9 mouse cellular contexts compared by ENCODE assay signal in genomic region chr15:94325509-94326181, GRCm38 (mm10).
DNase-seq lines count a peak whose midpoint lies in the region; ATAC-seq lines count a peak whose summit lies in the region.
"Had no signal": no experiment of that assay in that cellular context is flagged by ENCODE, and none has a peak within 500 bp of the region (broad histone marks: within the 10 kb centered on the region; RNA-seq: fewer than 3 reads in every experiment).

No protein-coding gene starts in this region.

- DNase-seq in hindbrain, embryonic 14.5 days (ENCODE audit: low spot score) = peak; percentile 52
- no peak for DNase-seq in hindbrain, embryonic 10.5 days (ENCODE audit: low spot score)
- peak; percentile 67 to 84 for DNase-seq in adrenal gland, adult (ENCODE audit: inconsistent age in 2 of 2, low spot score in 1 of 2)
- DNase-seq in embryonic facial prominence, embryonic 14.5 days (ENCODE audit: low spot score) = peak; percentile 91
- peak; percentile 22 to 56 for DNase-seq in heart, postnatal 36 days
- peak; percentile 62 for DNase-seq in lung, postnatal 10 days
- DNase-seq in spleen, postnatal 14 days (ENCODE audit: low spot score in 2 of 2) = no peak
- DNase-seq in thymus, postnatal 4 days = no peak

- peaks cover 6% of the 10 kb centered on the region; the same call in 1 of the 2 replicates for H3K4me1 ChIP-seq in hindbrain, embryonic 14.5 days (replicated peaks; ENCODE audit: control insufficient read depth, insufficient read depth, low read length)
- no peaks in the 10 kb centered on the region for H3K4me1 ChIP-seq in hindbrain, embryonic 10.5 days (replicated peaks)
- peaks cover 3% of the 10 kb centered on the region; the same call in 1 of the 2 replicates for H3K4me1 ChIP-seq in embryonic facial prominence, embryonic 14.5 days (ENCODE audit: control insufficient read depth, insufficient read depth, low read length)

- no peak overlapping the region for H3K27ac ChIP-seq in hindbrain, embryonic 14.5 days
- H3K27ac ChIP-seq in hindbrain, embryonic 10.5 days = no peak overlapping the region
- H3K27ac ChIP-seq in embryonic facial prominence, embryonic 14.5 days (replicated peaks; ENCODE audit: low read depth, low read length) = no peak overlapping the region
- H3K27ac ChIP-seq: embryonic facial prominence, embryonic 15.5 days had no signal

- H3K9ac ChIP-seq in hindbrain, embryonic 14.5 days = no peak overlapping the region
- H3K9ac ChIP-seq in embryonic facial prominence, embryonic 14.5 days (ENCODE audit: low read depth, low read length) = no peak overlapping the region
- H3K9ac ChIP-seq: embryonic facial prominence, embryonic 15.5 days had no signal

- no peak overlapping the region for H3K4me2 ChIP-seq in hindbrain, embryonic 14.5 days (replicated peaks)
- no peak overlapping the region for H3K4me2 ChIP-seq in embryonic facial prominence, embryonic 14.5 days (ENCODE audit: low read depth, low read length)
- H3K4me2 ChIP-seq: embryonic facial prominence, embryonic 15.5 days had no signal

- H3K9me3 ChIP-seq in hindbrain, embryonic 14.5 days (ENCODE audit: control insufficient read depth, low read length) = no peaks in the 10 kb centered on the region
- no peaks in the 10 kb centered on the region for H3K9me3 ChIP-seq in hindbrain, embryonic 10.5 days
- no peaks in the 10 kb centered on the region for H3K9me3 ChIP-seq in embryonic facial prominence, embryonic 14.5 days (ENCODE audit: control insufficient read depth, low read length)
- H3K9me3 ChIP-seq: embryonic facial prominence, embryonic 15.5 days had no signal

- intact Hi-C loops in heart, postnatal 36 days (cut with DNase I) = no loop called here

- no peaks in the 10 kb centered on the region; the same call in 1 of the 2 replicates for H3K36me3 ChIP-seq in hindbrain, embryonic 14.5 days (replicated peaks; ENCODE audit: control insufficient read depth, insufficient read depth)
- H3K36me3 ChIP-seq in hindbrain, embryonic 10.5 days = peaks cover 8% of the 10 kb centered on the region; the same call in 1 of the 2 replicates
- H3K36me3 ChIP-seq in embryonic facial prominence, embryonic 14.5 days (ENCODE audit: control insufficient read depth, insufficient read depth, low read length) = peaks cover 12% of the 10 kb centered on the region; the same call in 1 of the 2 replicates

- 40% methylated on average over 13 of the region's 13 CpGs for WGBS in hindbrain, embryonic 14.5 days
- 85% methylated on average over 13 of the region's 13 CpGs for WGBS in hindbrain, embryonic 10.5 days
- 25% methylated on average over 13 of the region's 13 CpGs for WGBS in embryonic facial prominence, embryonic 14.5 days

- no peak overlapping the region for H3K4me3 ChIP-seq in hindbrain, embryonic 14.5 days (replicated peaks; ENCODE audit: low read length)
- H3K4me3 ChIP-seq in hindbrain, embryonic 10.5 days = no peak overlapping the region
- no peak overlapping the region for H3K4me3 ChIP-seq in embryonic facial prominence, embryonic 14.5 days (ENCODE audit: low read depth, low read length)
- H3K4me3 ChIP-seq: embryonic facial prominence, embryonic 15.5 days had no signal

- peak; percentile 68; the same call in 1 of the 2 replicates for ATAC-seq in hindbrain, embryonic 14.5 days (ENCODE audit: low FRiP score)
- ATAC-seq in embryonic facial prominence, embryonic 14.5 days (ENCODE audit: low read depth) = peak; percentile 77

- H3K27me3 ChIP-seq in hindbrain, embryonic 14.5 days (ENCODE audit: control insufficient read depth, insufficient read depth, low read length) = no peaks in the 10 kb centered on the region
- H3K27me3 ChIP-seq in hindbrain, embryonic 10.5 days (ENCODE audit: insufficient read depth, poor library complexity, severe bottlenecking) = no peaks in the 10 kb centered on the region
- no peaks in the 10 kb centered on the region for H3K27me3 ChIP-seq in embryonic facial prominence, embryonic 14.5 days (replicated peaks; ENCODE audit: control insufficient read depth, insufficient read depth, low read length)
- H3K27me3 ChIP-seq: embryonic facial prominence, embryonic 15.5 days had no signal

Comparison
In these comparisons a context has a peak if more than half of its experiments do, and no peak if none do; other contexts are left out.
1. DNase-seq: peak in hindbrain, embryonic 14.5 days (single experiment), adrenal gland, adult (2 of 2), embryonic facial prominence, embryonic 14.5 days (single experiment), heart, postnatal 36 days (2 of 2) and lung, postnatal 10 days (single experiment); none in hindbrain, embryonic 10.5 days (single experiment), spleen, postnatal 14 days (0 of 2) and thymus, postnatal 4 days (single experiment).